Mouse (Mus musculus) bone marrow macrophage, adult 2 months (primary cell): ENCODE results near the gene Nme4.

ENCODE experiments used
- CTCF ChIP-seq: IDR thresholded peaks from 2 replicates; pipeline ENCODE4 v1.5.1; 2012; ENCODE audit warnings: low read depth, mild to moderate bottlenecking, low read length, moderate library complexity
- POLR2A ChIP-seq: IDR thresholded peaks from 2 replicates; pipeline ENCODE4 v1.6.1; 2012; ENCODE audit warnings: mild to moderate bottlenecking, low read depth, low read length, borderline replicate concordance

- TF ChIP-seq CTCF (no peak), POLR2A (no peak)
Observed at GRCm38 (mm10) chr17:26064916-26065315, 30.5 kb downstream of the Nme4 start.
